Mouse (Mus musculus) G1E (cell line): Measurements from ENCODE around the gene Egfl7. TPM values are rescaled to one million over a fixed set of nuclear protein-coding genes. Genes with fewer than 3 reads are reported as not detected.

ENCODE experiments used
- ATAC-seq: 2 replicates; pipeline ENCODE4 v1.8.0; 2016; ENCODE audit warnings: mild to moderate bottlenecking; ENCODE audit not compliant: insufficient number of reproducible peaks, poor library complexity, low FRiP score, severe bottlenecking; ENCODE audit errors: extremely low read depth
- DNase-seq: peaks from one replicate; pipeline ENCODE4 v3.0.0; 2012; ENCODE audit warnings: low spot score
- H3K27me3 ChIP-seq: 2 replicates; pipeline ENCODE4 v1.6.1; 2012; ENCODE audit warnings: mild to moderate bottlenecking, low read length, inconsistent platforms; ENCODE audit not compliant: insufficient read depth
- H3K36me3 ChIP-seq: replicated peaks from 2 replicates; pipeline ENCODE3; 2012; ENCODE audit warnings: mild to moderate bottlenecking, inconsistent platforms
- H3K4me1 ChIP-seq: 2 replicates; pipeline ENCODE4 v1.6.1; 2012; ENCODE audit warnings: low read depth, low read length, inconsistent platforms, mixed read lengths; ENCODE audit not compliant: insufficient read depth
- H3K4me3 ChIP-seq: 2 replicates; pipeline ENCODE4 v1.5.1; 2012; ENCODE audit warnings: low read depth, mild to moderate bottlenecking, inconsistent platforms, low read length, moderate library complexity, mixed read lengths
- H3K9me3 ChIP-seq: replicated peaks from 2 replicates; pipeline ENCODE4 v1.6.1; 2012; ENCODE audit warnings: inconsistent platforms
- CTCF ChIP-seq: IDR thresholded peaks from 2 replicates; pipeline ENCODE4 v1.5.1; 2012; ENCODE audit warnings: low read depth, low read length, inconsistent platforms, mixed read lengths
- GATA1 ChIP-seq: IDR thresholded peaks from 2 replicates; pipeline ENCODE4 v1.6.1; 2012; ENCODE audit warnings: borderline replicate concordance, low read length, inconsistent platforms, mixed read lengths
- GATA2 ChIP-seq: IDR thresholded peaks from 2 replicates; pipeline ENCODE4 v1.6.1; 2012; ENCODE audit warnings: low read depth, low read length, inconsistent platforms, borderline replicate concordance
- POLR2AphosphoS5 ChIP-seq: IDR thresholded peaks from 2 replicates; pipeline ENCODE4 v1.6.1; 2012; ENCODE audit warnings: low read depth, low read length, inconsistent platforms; ENCODE audit not compliant: insufficient replicate concordance
- TAL1 ChIP-seq: conservative IDR thresholded peaks from 2 replicates; pipeline ENCODE4 v1.6.1; 2012; ENCODE audit warnings: low read depth, low read length, inconsistent platforms, mixed read lengths
- polyA plus RNA-seq: library from polyadenylated mRNA; stranded (reverse); fragments of >175 nt; gene quantifications from 2 replicates; pipeline ENCODE4 v1.2.3, GENCODE M21; 2012
- total RNA-seq, 2 experiments: library from RNA; stranded (forward) in 1 of 2; stranded (reverse) in 1 of 2; fragments of 200-1000 nt in 1 of 2; fragments of >200 nt in 1 of 2; fragmentation: Nextera tagmentation in 1 of 2; gene quantifications; 2 replicates each; pipeline ENCODE4 v1.2.3; 2014 to 2017

The Egfl7 gene
- total and polyA plus RNA-seq, 3 experiments, result 29.6 to 160 (median 136) TPM

DNA sequence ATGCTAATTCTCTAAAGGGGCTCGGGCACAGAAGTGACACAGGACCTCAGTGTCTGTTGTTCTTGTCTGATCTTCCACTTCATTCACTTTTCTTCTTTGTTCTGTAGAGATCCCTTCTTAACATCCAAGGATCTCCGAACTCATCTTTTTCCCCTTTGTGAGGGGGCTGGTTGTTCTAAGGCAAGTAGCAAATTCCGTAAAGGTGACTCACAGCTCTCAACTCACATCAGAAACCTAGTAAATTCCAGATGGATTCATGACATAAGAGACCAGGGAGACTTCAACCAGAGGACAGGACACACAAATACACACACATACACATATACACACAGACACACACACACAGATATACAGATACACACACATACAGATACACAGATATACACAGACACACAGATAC, 30.7 kb downstream of the Egfl7 start:
- Histone ChIP-seq H3K4me1 (no peaks in the 10 kb centered on the region), H3K36me3 (no peaks in the 10 kb centered on the region), H3K9me3 (no peaks in the 10 kb centered on the region), H3K4me3 (no peak overlapping the region), H3K27me3 (peaks cover 81% of the 10 kb centered on the region)
- DNase-seq (no peak), ATAC-seq (no peak)
- TF ChIP-seq POLR2AphosphoS5 (no peak), TAL1 (no peak), CTCF (no peak), GATA2 (no peak), GATA1 (no peak)

GRCm38 (mm10) chr2:26611054-26611453, 31.2 kb downstream of the Egfl7 start:
- no peak for ATAC-seq
- no peak for DNase-seq
- TF ChIP-seq POLR2AphosphoS5, result no peak
- no peak for TF ChIP-seq CTCF
- TF ChIP-seq GATA1, result no peak
- no peak for TF ChIP-seq TAL1
- no peak for TF ChIP-seq GATA2
- Histone ChIP-seq H3K4me1 (no peaks in the 10 kb centered on the region), H3K9me3 (no peaks in the 10 kb centered on the region), H3K4me3 (no peak overlapping the region), H3K36me3 (no peaks in the 10 kb centered on the region), H3K27me3 (peaks cover 80% of the 10 kb centered on the region)

DNA sequence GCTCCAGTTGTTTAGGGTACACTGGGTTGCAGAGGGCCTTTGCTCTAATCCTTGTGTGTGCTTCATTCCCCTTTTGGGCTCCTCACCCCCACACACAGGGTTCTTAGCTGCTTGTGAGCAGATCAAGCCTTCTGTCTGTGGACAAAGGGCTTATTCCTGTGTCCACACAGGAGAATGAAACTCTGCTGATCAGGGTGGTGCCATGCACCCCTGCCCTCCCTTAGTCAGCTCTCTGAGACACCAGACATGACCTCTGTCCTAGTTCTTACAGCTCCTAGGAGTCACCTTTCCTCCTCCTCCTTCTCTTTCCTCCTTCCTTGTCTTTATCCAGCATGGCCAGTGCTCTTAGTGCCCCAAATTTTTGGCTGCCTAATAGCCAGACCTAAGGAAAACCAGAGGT, 32.1 kb downstream of the Egfl7 start:
- H3K4me3 ChIP-seq, result no peak overlapping the region
- H3K36me3 ChIP-seq, result no peaks in the 10 kb centered on the region
- no peaks in the 10 kb centered on the region for H3K4me1 ChIP-seq
- DNase-seq (no peak), ATAC-seq (no peak)
- peaks cover 75% of the 10 kb centered on the region for H3K27me3 ChIP-seq
- TF ChIP-seq POLR2AphosphoS5 (no peak), TAL1 (no peak), GATA1 (no peak), CTCF (no peak), GATA2 (no peak)
- no peaks in the 10 kb centered on the region for H3K9me3 ChIP-seq

- Histone ChIP-seq H3K4me1 (no peaks in the 10 kb centered on the region), H3K27me3 (peaks cover 69% of the 10 kb centered on the region), H3K36me3 (no peaks in the 10 kb centered on the region), H3K9me3 (no peaks in the 10 kb centered on the region), H3K4me3 (no peak overlapping the region)
- ATAC-seq, result no peak
- TF ChIP-seq GATA2 (no peak), CTCF (no peak), POLR2AphosphoS5 (no peak), TAL1 (no peak), GATA1 (no peak)
- DNase-seq, result no peak
These were observed 35.1 kb downstream of the Egfl7 start for GRCm38 (mm10) chr2:26614903-26615302.

GRCm38 (mm10) chr2:26615459-26616124, 35.8 kb downstream of the Egfl7 start:
- no peak overlapping the region for H3K4me3 ChIP-seq
- no peaks in the 10 kb centered on the region for H3K9me3 ChIP-seq
- no peaks in the 10 kb centered on the region for H3K36me3 ChIP-seq
- DNase-seq (no peak), ATAC-seq (no peak)
- TF ChIP-seq GATA1, result no peak
- no peak for TF ChIP-seq GATA2
- no peak for TF ChIP-seq CTCF
- TF ChIP-seq POLR2AphosphoS5, result no peak
- no peak for TF ChIP-seq TAL1
- H3K27me3 ChIP-seq, result peaks cover 64% of the 10 kb centered on the region
- H3K4me1 ChIP-seq, result no peaks in the 10 kb centered on the region

DNA sequence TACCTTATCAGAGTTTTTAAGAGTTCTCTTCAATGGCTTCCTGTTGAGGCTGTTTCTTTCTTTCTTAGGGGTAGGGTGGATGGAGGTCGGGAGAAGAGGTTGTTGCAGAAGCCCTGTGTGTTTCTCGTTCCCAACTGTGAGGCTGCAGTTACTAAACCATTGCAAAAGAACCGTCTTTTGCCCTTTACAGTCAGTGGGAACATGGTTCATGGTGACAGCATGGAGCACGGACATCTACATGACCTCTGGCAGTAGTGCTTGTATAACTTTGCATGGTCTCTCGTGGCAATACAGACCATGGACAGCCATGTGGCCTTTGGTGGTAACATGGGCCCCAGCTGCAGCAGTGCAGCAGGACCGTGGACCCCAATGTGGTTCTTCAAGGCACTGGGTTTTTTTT, 37.5 kb downstream of the Egfl7 start:
- Histone ChIP-seq H3K4me3 (no peak overlapping the region), H3K9me3 (no peaks in the 10 kb centered on the region), H3K4me1 (no peaks in the 10 kb centered on the region), H3K27me3 (peaks cover 54% of the 10 kb centered on the region), H3K36me3 (no peaks in the 10 kb centered on the region)
- TF ChIP-seq GATA2 (no peak), TAL1 (no peak), GATA1 (no peak), POLR2AphosphoS5 (no peak), CTCF (no peak)
- no peak for DNase-seq
- ATAC-seq, result no peak
